Mouse (Mus musculus) heart, embryonic 10.5 days (tissue): ENCODE measurements at regions not wholly inside any gene's neighbourhood (a gene's known extent, or its start where the extent isn't known, plus 50 kb on each side); places are given as distances from the start of the nearest gene placed in this dataset. TPM values are rescaled to one million over a fixed set of nuclear protein-coding genes. Genes with fewer than 3 reads are reported as not detected.

Experiments
- DNase-seq: peaks from one replicate; pipeline ENCODE4 v3.0.0-alpha.2; 2017; ENCODE audit warnings: low spot score
- H3K27ac ChIP-seq: fragments of 300-500 bp; sonication (generic); 2 replicates; pipeline ENCODE4 v1.5.1; 2016; ENCODE audit warnings: mild to moderate bottlenecking
- H3K27me3 ChIP-seq: fragments of 300-500 bp; sonication (generic); 2 replicates; pipeline ENCODE4 v1.6.1; 2016; ENCODE audit warnings: mild to moderate bottlenecking; ENCODE audit not compliant: poor library complexity, insufficient read depth, severe bottlenecking
- H3K36me3 ChIP-seq: fragments of 300-500 bp; sonication (generic); 2 replicates; pipeline ENCODE4 v1.6.1; 2016; ENCODE audit warnings: mild to moderate bottlenecking, moderate library complexity
- H3K4me1 ChIP-seq: fragments of 300-500 bp; sonication (generic); 2 replicates; pipeline ENCODE4 v1.6.1; 2016; ENCODE audit warnings: mild to moderate bottlenecking
- H3K4me3 ChIP-seq: fragments of 300-500 bp; sonication (generic); 2 replicates; pipeline ENCODE4 v1.5.1; 2016; ENCODE audit warnings: mild to moderate bottlenecking, moderate library complexity
- H3K9me3 ChIP-seq: fragments of 300-500 bp; sonication (generic); 2 replicates; pipeline ENCODE4 v1.6.1; 2016; ENCODE audit warnings: mild to moderate bottlenecking, moderate library complexity
- WGBS: fragments of 180-500 bp; shearing (Covaris S2); methylation state at CpG from one replicate; pipeline ENCODE4 v1.1.7; 2016; 5-methylcytosine and 5-hydroxymethylcytosine counted together
- microRNA-seq: library from miRNA; unstranded; fragments of <30 nt; microRNA quantifications from one replicate; pipeline ENCODE4, GENCODE M21; 2017

DNA sequence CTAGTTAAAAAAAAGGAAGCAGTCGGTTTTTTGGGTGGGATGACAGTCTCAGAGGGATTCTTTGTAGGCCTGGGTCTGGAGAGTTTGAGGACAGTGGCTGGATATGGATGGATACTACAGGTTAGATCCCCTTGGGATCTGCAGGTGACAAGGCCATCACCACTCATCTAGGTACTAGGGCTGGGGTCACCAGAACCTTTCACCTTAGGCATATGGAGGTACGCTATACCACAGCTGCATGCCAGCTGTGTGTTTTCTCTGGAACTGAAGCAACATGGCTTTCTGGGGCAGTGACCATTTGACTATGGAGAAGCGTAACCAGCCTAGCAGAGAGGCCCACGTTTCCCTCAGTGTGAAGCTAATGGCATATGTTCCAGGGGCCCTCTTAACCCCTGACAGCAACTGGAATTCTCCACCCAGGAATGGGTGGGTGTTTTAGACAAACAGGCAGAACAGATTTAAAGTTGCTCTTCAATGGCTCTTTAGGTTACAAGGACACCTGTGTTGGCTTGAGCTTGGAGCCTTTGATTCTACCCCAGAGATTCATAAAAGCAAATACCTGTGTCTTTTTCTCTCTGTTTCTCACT is 118.8 kb downstream of the Ndfip2 start:
- H3K9me3 ChIP-seq, result no peaks in the 10 kb centered on the region
- WGBS, result 50% methylated on average over 4 of the region's 4 CpGs
- no peaks in the 10 kb centered on the region for H3K36me3 ChIP-seq
- H3K4me3 ChIP-seq, result no peak overlapping the region
- H3K27me3 ChIP-seq, result no peaks in the 10 kb centered on the region
- peak overlapping the region; percentile 78 for H3K27ac ChIP-seq
- H3K4me1 ChIP-seq, result peaks cover 42% of the 10 kb centered on the region
- DNase-seq, result peak; percentile 63

- WGBS, result 81% methylated on average over 5 of the region's 5 CpGs
- no peak for DNase-seq
- Histone ChIP-seq H3K27me3 (no peaks in the 10 kb centered on the region), H3K27ac (no peak overlapping the region), H3K4me3 (no peak overlapping the region), H3K9me3 (no peaks in the 10 kb centered on the region), H3K4me1 (peaks cover 2% of the 10 kb centered on the region), H3K36me3 (no peaks in the 10 kb centered on the region)
Measured at GRCm38 (mm10) chr14:105369637-105370435, 111.5 kb downstream of the Ndfip2 start.

GRCm38 (mm10) chr14:105360530-105360929 is 102.2 kb downstream of the Ndfip2 start:
- no peaks in the 10 kb centered on the region for H3K27me3 ChIP-seq
- 17% methylated on average over 6 of the region's 6 CpGs for WGBS
- 0 out of 2 replicates have a peak overlapping the region, but pooled peaks have one; percentile 0 for H3K27ac ChIP-seq
- H3K4me3 ChIP-seq, result no peak overlapping the region
- H3K9me3 ChIP-seq, result no peaks in the 10 kb centered on the region
- peaks cover 13% of the 10 kb centered on the region for H3K4me1 ChIP-seq
- no peaks in the 10 kb centered on the region for H3K36me3 ChIP-seq
- DNase-seq, result peak; percentile 78

GRCm38 (mm10) chr14:105359829-105360228 is 101.5 kb downstream of the Ndfip2 start:
- Histone ChIP-seq H3K9me3 (no peaks in the 10 kb centered on the region), H3K27me3 (no peaks in the 10 kb centered on the region), H3K36me3 (no peaks in the 10 kb centered on the region), H3K4me1 (peaks cover 13% of the 10 kb centered on the region), H3K27ac (no peak overlapping the region), H3K4me3 (no peak overlapping the region)
- no peak for DNase-seq
- WGBS, result 70% methylated on average over 3 of the region's 3 CpGs

Small RNAs in the stretch of these regions (microRNA-seq; reads per million reads assigned to microRNA genes)
- not detected for gene Gm22406
- not detected for gene Mir6390
